ENCODE assay signal across 7 mouse cellular contexts in the genomic region with DNA sequence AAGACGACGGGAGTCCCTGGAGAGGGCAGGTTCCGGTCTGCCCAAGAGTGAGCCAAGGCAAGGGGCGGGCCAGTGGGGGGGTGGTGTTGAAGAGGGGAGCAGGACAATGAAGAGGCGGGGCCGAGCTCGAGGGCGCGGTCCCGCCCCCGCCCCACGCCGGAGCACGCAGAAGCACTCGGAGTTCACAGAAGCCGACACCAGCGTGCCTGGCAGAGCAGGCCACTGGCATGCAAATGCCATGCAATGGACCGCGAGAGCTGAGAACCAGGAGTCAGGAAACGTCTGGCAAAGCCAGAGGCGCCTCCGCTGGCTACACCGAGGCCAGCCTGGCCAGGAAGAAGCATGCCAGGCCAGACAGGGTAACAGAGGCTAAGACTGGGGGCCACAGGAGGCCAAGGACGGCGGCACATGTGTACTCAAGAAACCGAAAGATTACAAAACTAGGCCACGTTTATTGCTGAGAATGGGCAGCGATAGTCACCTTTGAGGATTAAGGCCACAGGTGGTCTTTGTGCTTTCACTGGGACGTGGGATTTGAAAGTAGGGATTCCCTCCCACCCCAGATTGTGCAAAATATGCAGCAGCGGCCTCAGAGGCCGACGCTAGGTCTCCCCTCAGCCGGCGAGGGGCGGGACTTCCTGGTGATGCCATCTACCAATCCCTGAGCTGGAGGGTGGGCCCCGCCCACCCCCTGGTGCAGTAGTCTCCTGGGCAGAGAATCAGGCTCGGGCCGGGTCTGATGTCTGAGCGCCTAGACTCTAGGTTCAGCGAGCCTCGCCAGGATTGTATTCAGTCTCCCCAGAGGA. TPM values are rescaled to one million over a fixed set of nuclear protein-coding genes. Genes with fewer than 3 reads are reported as not detected.
DNase-seq lines count a peak whose midpoint lies in the region; ATAC-seq and TF ChIP-seq lines count a peak whose summit lies in the region.

A gene (minus strand): TSS at position 92 of the 806 bp plus-strand sequence.

- 0 out of 2 replicates have a peak, but pooled peaks have one; percentile 14 for TF ChIP-seq POLR2A in bone marrow, adult 2 months (IDR thresholded peaks at IDR 0.05; ENCODE audit: borderline replicate concordance, control insufficient read depth, low read depth, low read length)

- peak within 1 kb of the TSS; percentile 51 for H3K4me3 ChIP-seq in bone marrow, adult 2 months (replicated peaks; ENCODE audit: control insufficient read depth, low read depth, low read length)
- peak within 1 kb of the TSS; percentile 60 for H3K4me3 ChIP-seq in embryonic facial prominence, embryonic 10.5 days
- peak within 1 kb of the TSS; percentile 56 for H3K4me3 ChIP-seq in intestine, embryonic 15.5 days (replicated peaks)

- no peaks in the 10 kb centered on the region for H3K4me1 ChIP-seq in bone marrow, adult 2 months (ENCODE audit: control insufficient read depth, insufficient read depth, low read length)
- H3K4me1 ChIP-seq in embryonic facial prominence, embryonic 10.5 days = peaks cover 26% of the 10 kb centered on the region
- peaks cover 25% of the 10 kb centered on the region; the same call in 1 of the 2 replicates for H3K4me1 ChIP-seq in intestine, embryonic 15.5 days (replicated peaks)

- peaks cover 32% of the 10 kb centered on the region for H3K27me3 ChIP-seq in embryonic facial prominence, embryonic 10.5 days (replicated peaks; ENCODE audit: low read depth, poor library complexity, severe bottlenecking)
- no peaks in the 10 kb centered on the region for H3K27me3 ChIP-seq in intestine, embryonic 15.5 days (replicated peaks)

- H3K9ac ChIP-seq in intestine, embryonic 15.5 days = peak within 1 kb of the TSS; percentile 59

- peak; percentile 95 for ATAC-seq in intestine, embryonic 15.5 days
- ATAC-seq in megakaryocyte progenitor cell, adult 5-6 weeks (replicated peaks; ENCODE audit: poor library complexity) = peak; percentile 78

- intact Hi-C loops in left cerebral cortex, postnatal 10 days (cut with DNase I) = no loop called here

- H3K9me3 ChIP-seq in embryonic facial prominence, embryonic 10.5 days = no peaks in the 10 kb centered on the region
- no peaks in the 10 kb centered on the region for H3K9me3 ChIP-seq in intestine, embryonic 15.5 days

- H3K27ac ChIP-seq in bone marrow, adult 2 months (ENCODE audit: control insufficient read depth, insufficient read depth, low read depth, low read length, poor library complexity) = peak within 1 kb of the TSS; percentile 44; the same call in 1 of the 2 replicates
- peak within 1 kb of the TSS; percentile 83 for H3K27ac ChIP-seq in embryonic facial prominence, embryonic 10.5 days (replicated peaks)
- H3K27ac ChIP-seq in intestine, embryonic 15.5 days = peak within 1 kb of the TSS; percentile 83

- DNase-seq in embryonic facial prominence, embryonic 10.5 days (ENCODE audit: low spot score) = peak; percentile 95
- peak; percentile 83 to 89 for DNase-seq in gastrocnemius, postnatal 4 days (ENCODE audit: low spot score in 2 of 2)
- DNase-seq in left cerebral cortex, postnatal 10 days (ENCODE audit: extremely low spot score in 1 of 2, low spot score in 2 of 2) = peak; percentile 78 to 96
- DNase-seq in right cerebral cortex, postnatal 36 days (ENCODE audit: low spot score in 2 of 2) = peak; percentile 82 to 86

- H3K36me3 ChIP-seq in embryonic facial prominence, embryonic 10.5 days (replicated peaks) = peaks cover 37% of the 10 kb centered on the region
- peaks cover 12% of the 10 kb centered on the region for H3K36me3 ChIP-seq in intestine, embryonic 15.5 days

- 43% methylated on average over 41 of the region's 41 CpGs for WGBS in bone marrow, adult 2 months
- WGBS in embryonic facial prominence, embryonic 10.5 days = under 1% methylated on average over 41 of the region's 41 CpGs
- WGBS in intestine, embryonic 15.5 days = under 1% methylated on average over 41 of the region's 41 CpGs

- TF ChIP-seq CTCF in bone marrow, adult 2 months (IDR thresholded peaks at IDR 0.05; ENCODE audit: control insufficient read depth, insufficient read depth, low read length) = no peak

- H3K4me2 ChIP-seq in intestine, embryonic 15.5 days (replicated peaks) = peak within 1 kb of the TSS; percentile 98

RNA-seq across cellular contexts. Expression of the gene that starts here (rescaled TPM):
- polyA plus RNA-seq in bone marrow, adult 2 months (2011; ENCODE audit: insufficient read depth, insufficient read length, low replicate concordance, missing spikeins) = 13.3 and 23.7 TPM in 2 replicates
- 37.8 and 39.3 TPM in 2 replicates for polyA plus RNA-seq in embryonic facial prominence, embryonic 10.5 days (2016; fragmentation: Nextera tagmentation; extraction: Ambion mirVana)
- total RNA-seq in gastrocnemius, postnatal 4 days (2021) = 1 to 10 TPM; 4.0 to 4.3 TPM
- 27.0 and 29.0 TPM in 2 replicates for polyA plus RNA-seq in intestine, embryonic 15.5 days (2015; fragmentation: Nextera tagmentation; extraction: Ambion mirVana)
- total RNA-seq in left cerebral cortex, postnatal 10 days (2021) = 1 to 10 TPM; 1.0 to 2.0 TPM
- 2.0 and 4.3 TPM in 2 replicates for total RNA-seq in megakaryocyte progenitor cell, adult 5-6 weeks (2015)
- total RNA-seq in megakaryocyte progenitor cell, adult 5-6 weeks (2017) = 1.9 and 2.2 TPM in 2 replicates

Comparison
In these comparisons a context has a peak if more than half of its experiments do, and no peak if none do; other contexts are left out.
1. Peak in every context shown above with its lines: DNase-seq, ATAC-seq, H3K4me3 ChIP-seq and H3K27ac ChIP-seq.